Mouse (Mus musculus): ENCODE results near the gene Aldh16a1. TPM values are rescaled to one million over a fixed set of nuclear protein-coding genes. Genes with fewer than 3 reads are reported as not detected.

Aldh16a1 gene
- polyA plus RNA-seq, 1 experiment from 2014 or later = 28.7 TPM

DNA sequence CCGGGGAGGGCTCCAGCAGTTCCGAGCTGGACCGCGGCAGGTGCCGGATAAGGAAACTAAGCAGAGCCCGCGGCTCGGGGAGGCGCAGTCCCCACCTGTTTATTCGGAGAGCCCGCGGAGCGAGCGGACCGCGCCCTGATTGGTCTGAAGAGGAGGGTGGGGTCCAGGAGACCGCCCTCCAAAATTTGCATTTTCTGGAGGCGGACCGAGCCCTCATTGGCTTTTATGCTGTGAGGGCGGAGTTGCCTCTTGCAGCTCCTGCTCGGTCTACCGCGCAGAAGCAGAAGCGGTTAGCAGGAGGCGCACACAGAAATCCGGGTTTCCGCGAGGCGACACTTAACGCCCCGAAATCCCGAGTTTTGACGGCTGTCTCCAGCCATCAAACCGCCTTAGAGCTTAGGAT lies 27.8 kb upstream of the Aldh16a1 start:
- peak overlapping the region; percentile 68 for H3K4me2 ChIP-seq
- peaks cover 98% of the 10 kb centered on the region for H3K27me3 ChIP-seq (ENCODE audit: control insufficient read depth, insufficient read depth, low read length)
- H3K9ac ChIP-seq (ENCODE audit: low read depth, low read length) = no peak overlapping the region
- H3K36me3 ChIP-seq (ENCODE audit: control insufficient read depth, insufficient read depth, low read length) = no peaks in the 10 kb centered on the region
- under 1% methylated on average over 34 of the region's 34 CpGs for WGBS (ENCODE audit: insufficient replicate concordance)
- peaks cover 14% of the 10 kb centered on the region; the same call in 1 of the 2 replicates for H3K4me1 ChIP-seq (ENCODE audit: control insufficient read depth, insufficient read depth, low read length)
- ATAC-seq (replicated peaks; ENCODE audit: insufficient number of reproducible peaks, low FRiP score, low TSS enrichment) = peak; percentile 77
- no peaks in the 10 kb centered on the region for H3K9me3 ChIP-seq (replicated peaks; ENCODE audit: control insufficient read depth, low read length)
- H3K4me3 ChIP-seq (ENCODE audit: low read depth, low read length) = peak overlapping the region; percentile 33
- H3K27ac ChIP-seq (ENCODE audit: low read depth, low read length) = no peak overlapping the region

DNA sequence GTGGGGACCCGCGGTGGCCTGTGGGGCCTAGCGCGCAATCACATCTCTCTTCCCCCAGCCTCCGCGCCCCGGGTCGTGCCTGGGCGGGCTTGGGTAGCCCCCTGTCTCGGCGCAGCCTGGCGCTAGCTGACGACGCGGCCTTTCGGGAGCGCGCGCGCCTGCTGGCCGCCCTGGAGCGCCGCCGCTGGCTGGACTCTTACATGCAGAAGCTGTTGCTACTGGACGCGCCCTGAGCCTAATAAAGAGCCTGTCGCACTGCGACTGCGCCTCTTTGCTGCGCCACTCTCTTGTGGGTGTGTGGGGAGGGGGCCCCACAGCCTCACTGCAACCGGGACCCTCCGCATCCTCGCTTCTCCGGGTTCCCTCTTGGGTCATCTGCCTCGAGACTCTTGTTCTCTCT lies 27.2 kb upstream of the Aldh16a1 start:
- H3K9ac ChIP-seq (ENCODE audit: low read depth, low read length) = no peak overlapping the region
- H3K9me3 ChIP-seq (replicated peaks; ENCODE audit: control insufficient read depth, low read length) = no peaks in the 10 kb centered on the region
- peak overlapping the region; percentile 32 for H3K4me3 ChIP-seq (ENCODE audit: low read depth, low read length)
- H3K36me3 ChIP-seq (ENCODE audit: control insufficient read depth, insufficient read depth, low read length) = no peaks in the 10 kb centered on the region
- ATAC-seq (replicated peaks; ENCODE audit: insufficient number of reproducible peaks, low FRiP score, low TSS enrichment) = no peak
- peaks cover 99% of the 10 kb centered on the region for H3K27me3 ChIP-seq (ENCODE audit: control insufficient read depth, insufficient read depth, low read length)
- H3K4me2 ChIP-seq = peak overlapping the region; percentile 68
- H3K27ac ChIP-seq (ENCODE audit: low read depth, low read length) = no peak overlapping the region
- 5% methylated on average over 35 of the region's 35 CpGs for WGBS (ENCODE audit: insufficient replicate concordance)
- H3K4me1 ChIP-seq (ENCODE audit: control insufficient read depth, insufficient read depth, low read length) = peaks cover 17% of the 10 kb centered on the region; the same call in 1 of the 2 replicates

DNA sequence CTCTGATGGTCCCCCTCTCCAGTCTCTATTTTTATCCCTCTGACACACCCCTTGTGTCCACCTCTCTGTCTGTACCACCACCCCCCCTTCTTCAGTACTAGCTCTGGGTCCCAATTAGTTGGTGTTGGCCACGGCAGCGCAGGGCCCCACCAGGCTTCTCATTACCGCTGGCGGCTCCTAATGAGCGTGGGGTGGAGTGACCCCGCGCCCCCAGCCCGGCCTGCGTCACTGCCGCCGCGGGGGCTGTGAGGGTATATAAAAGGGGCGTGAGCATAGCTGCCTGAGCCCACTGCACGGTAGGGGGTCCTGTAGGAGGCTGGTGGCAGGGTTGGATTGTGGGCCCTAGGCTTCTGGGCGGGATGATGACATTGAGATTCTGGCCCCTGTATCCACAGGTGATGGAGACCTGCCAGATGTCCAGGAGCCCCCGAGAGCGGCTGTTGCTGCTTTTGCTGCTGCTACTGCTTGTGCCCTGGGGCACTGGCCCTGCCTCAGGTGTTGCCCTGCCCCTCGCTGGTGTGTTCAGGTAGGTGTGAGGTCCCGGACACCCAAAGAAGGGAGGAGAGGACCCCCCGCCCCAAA lies 26.6 kb upstream of the Aldh16a1 start, which contains the start of gene Pth2:
Gene Pth2 (plus strand): TSS at position 100 of the 582 bp plus-strand sequence.
- Histone ChIP-seq H3K4me1 (ENCODE audit: control insufficient read depth, insufficient read depth, low read length) (peaks cover 17% of the 10 kb centered on the region; the same call in 1 of the 2 replicates), H3K4me3 (ENCODE audit: low read depth, low read length) (peak within 1 kb of the TSS; percentile 32), H3K27ac (ENCODE audit: low read depth, low read length) (no peak within 1 kb of the TSS), H3K36me3 (ENCODE audit: control insufficient read depth, insufficient read depth, low read length) (no peaks in the 10 kb centered on the region), H3K27me3 (ENCODE audit: control insufficient read depth, insufficient read depth, low read length) (peaks cover 99% of the 10 kb centered on the region), H3K9me3 (replicated peaks; ENCODE audit: control insufficient read depth, low read length) (no peaks in the 10 kb centered on the region), H3K9ac (ENCODE audit: low read depth, low read length) (no peak within 1 kb of the TSS), H3K4me2 (peak within 1 kb of the TSS; percentile 68)
- 27% methylated on average over 19 of the region's 20 CpGs for WGBS (ENCODE audit: insufficient replicate concordance)
- no peak for ATAC-seq (replicated peaks; ENCODE audit: insufficient number of reproducible peaks, low FRiP score, low TSS enrichment)

DNA sequence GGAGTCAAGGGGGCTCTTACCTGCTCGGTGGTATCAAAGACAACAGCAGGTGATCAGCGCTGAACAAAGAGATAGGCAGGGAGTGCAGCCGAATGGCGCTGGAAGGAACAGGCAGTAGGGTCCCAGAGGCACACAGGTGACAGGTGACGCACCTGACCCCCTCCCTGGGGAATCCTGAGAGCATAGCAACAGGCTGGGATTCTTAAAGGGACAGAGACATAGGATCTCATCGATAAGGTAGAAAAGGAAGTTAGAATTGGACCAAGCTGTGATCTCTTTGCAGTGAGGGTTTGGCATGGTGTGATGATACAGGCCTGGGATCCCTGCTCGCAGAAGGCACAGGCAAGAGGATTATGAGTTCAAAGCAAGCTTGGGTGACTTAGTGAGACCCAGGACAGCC lies 25.1 kb upstream of the Aldh16a1 start, which contains the start of gene Gfy:
Gene Gfy (minus strand): TSS at position 101 of the 400 bp plus-strand sequence.
- H3K9ac ChIP-seq (ENCODE audit: low read depth, low read length) = no peak within 1 kb of the TSS
- no peak for ATAC-seq (replicated peaks; ENCODE audit: insufficient number of reproducible peaks, low FRiP score, low TSS enrichment)
- no peaks in the 10 kb centered on the region for H3K9me3 ChIP-seq (replicated peaks; ENCODE audit: control insufficient read depth, low read length)
- no peak within 1 kb of the TSS for H3K4me3 ChIP-seq (ENCODE audit: low read depth, low read length)
- H3K36me3 ChIP-seq (ENCODE audit: control insufficient read depth, insufficient read depth, low read length) = no peaks in the 10 kb centered on the region
- no peak within 1 kb of the TSS for H3K27ac ChIP-seq (ENCODE audit: low read depth, low read length)
- H3K4me2 ChIP-seq = no peak within 1 kb of the TSS
- H3K4me1 ChIP-seq (ENCODE audit: control insufficient read depth, insufficient read depth, low read length) = peaks cover 22% of the 10 kb centered on the region; the same call in 1 of the 2 replicates
- 30% methylated on average over 7 of the region's 7 CpGs for WGBS (ENCODE audit: insufficient replicate concordance)
- H3K27me3 ChIP-seq (ENCODE audit: control insufficient read depth, insufficient read depth, low read length) = peaks cover 99% of the 10 kb centered on the region

DNA sequence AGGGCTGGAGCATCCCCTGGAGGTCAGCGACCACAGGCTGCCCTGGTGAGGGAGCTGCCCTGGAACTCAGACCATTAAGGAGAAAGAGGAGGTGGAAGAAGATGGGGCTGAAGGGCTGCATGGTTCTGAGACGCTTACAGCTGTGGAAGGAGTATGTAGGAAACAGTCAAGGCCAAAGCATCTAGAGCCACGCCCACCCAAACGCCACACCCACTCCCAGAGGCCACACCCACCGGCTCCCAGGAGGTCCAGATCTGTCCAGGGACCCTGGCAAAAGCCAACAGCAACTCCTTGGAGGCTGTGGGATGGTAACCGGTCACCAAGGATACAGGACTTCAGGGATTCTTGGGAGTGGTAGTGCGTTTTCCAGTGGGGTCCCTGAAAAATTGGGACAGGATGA lies 24.2 kb upstream of the Aldh16a1 start:
- WGBS (ENCODE audit: insufficient replicate concordance) = 25% methylated on average over 7 of the region's 7 CpGs
- ATAC-seq (replicated peaks; ENCODE audit: insufficient number of reproducible peaks, low FRiP score, low TSS enrichment) = no peak

DNA sequence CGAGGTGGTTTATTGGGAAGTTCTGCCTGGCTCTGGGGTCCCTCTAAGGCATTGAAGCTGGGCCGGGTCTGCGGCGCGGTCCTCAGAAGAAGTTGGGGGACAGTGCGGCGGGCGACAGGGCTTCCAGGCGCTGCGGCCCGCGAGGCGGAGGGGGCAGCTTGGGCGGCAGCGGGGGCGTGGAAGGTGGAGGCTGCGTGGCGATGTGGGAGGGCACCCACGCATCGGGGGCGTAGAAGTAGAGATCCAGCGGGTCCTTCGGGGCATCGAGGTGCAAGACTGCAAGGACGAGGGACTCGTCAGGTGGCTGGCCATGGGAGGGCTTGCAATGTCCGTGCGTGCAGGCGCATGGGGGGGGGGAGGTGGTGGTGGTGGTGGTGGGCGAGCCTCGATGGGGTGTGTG lies 22.0 kb upstream of the Aldh16a1 start:
- no peak overlapping the region for H3K27ac ChIP-seq (ENCODE audit: low read depth, low read length)
- no peaks in the 10 kb centered on the region for H3K36me3 ChIP-seq (ENCODE audit: control insufficient read depth, insufficient read depth, low read length)
- H3K4me1 ChIP-seq (ENCODE audit: control insufficient read depth, insufficient read depth, low read length) = peaks cover 14% of the 10 kb centered on the region; the same call in 1 of the 2 replicates
- ATAC-seq (replicated peaks; ENCODE audit: insufficient number of reproducible peaks, low FRiP score, low TSS enrichment) = no peak
- WGBS (ENCODE audit: insufficient replicate concordance) = 2% methylated on average over 29 of the region's 31 CpGs
- peaks cover 83% of the 10 kb centered on the region for H3K27me3 ChIP-seq (ENCODE audit: control insufficient read depth, insufficient read depth, low read length)
- H3K9ac ChIP-seq (ENCODE audit: low read depth, low read length) = no peak overlapping the region
- peak overlapping the region; percentile 11 for H3K4me3 ChIP-seq (ENCODE audit: low read depth, low read length)
- peak overlapping the region; percentile 45 for H3K4me2 ChIP-seq
- no peaks in the 10 kb centered on the region for H3K9me3 ChIP-seq (replicated peaks; ENCODE audit: control insufficient read depth, low read length)

More for the DNA sequence above, 24.2 kb upstream of the Aldh16a1 start:
- no peak overlapping the region for H3K4me2 ChIP-seq
- no peak overlapping the region for H3K9ac ChIP-seq (ENCODE audit: low read depth, low read length)
- peaks cover 22% of the 10 kb centered on the region; the same call in 1 of the 2 replicates for H3K4me1 ChIP-seq (ENCODE audit: control insufficient read depth, insufficient read depth, low read length)
- no peaks in the 10 kb centered on the region for H3K36me3 ChIP-seq (ENCODE audit: control insufficient read depth, insufficient read depth, low read length)
- no peaks in the 10 kb centered on the region for H3K9me3 ChIP-seq (replicated peaks; ENCODE audit: control insufficient read depth, low read length)
- H3K4me3 ChIP-seq (ENCODE audit: low read depth, low read length) = no peak overlapping the region
- peaks cover 96% of the 10 kb centered on the region for H3K27me3 ChIP-seq (ENCODE audit: control insufficient read depth, insufficient read depth, low read length)
- H3K27ac ChIP-seq (ENCODE audit: low read depth, low read length) = no peak overlapping the region

DNA sequence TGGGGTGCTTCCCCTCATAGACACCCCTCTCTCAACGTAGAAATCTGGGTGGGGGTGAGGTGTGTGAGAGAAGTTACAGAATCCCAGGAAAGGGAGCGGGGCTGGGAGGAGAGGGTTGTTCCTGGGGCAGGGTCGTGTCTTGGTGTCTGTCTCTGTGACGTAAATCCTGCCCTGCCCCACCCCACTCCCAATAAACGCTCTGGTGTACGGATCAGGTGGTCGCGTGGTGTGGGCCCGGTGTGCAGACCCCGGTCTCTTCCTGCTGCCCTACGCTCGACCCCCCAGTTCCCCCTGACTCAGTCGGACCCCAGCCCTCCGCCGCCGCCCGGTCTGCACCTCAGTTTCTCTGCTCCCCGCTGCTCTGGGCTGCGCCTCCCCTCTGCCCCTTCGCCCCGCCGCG lies 21.5 kb upstream of the Aldh16a1 start:
- ATAC-seq (replicated peaks; ENCODE audit: insufficient number of reproducible peaks, low FRiP score, low TSS enrichment) = no peak
- H3K36me3 ChIP-seq (ENCODE audit: control insufficient read depth, insufficient read depth, low read length) = no peaks in the 10 kb centered on the region
- peak overlapping the region; percentile 11 for H3K4me3 ChIP-seq (ENCODE audit: low read depth, low read length)
- H3K9ac ChIP-seq (ENCODE audit: low read depth, low read length) = no peak overlapping the region
- H3K9me3 ChIP-seq (replicated peaks; ENCODE audit: control insufficient read depth, low read length) = peaks cover 2% of the 10 kb centered on the region; the same call in 1 of the 2 replicates
- peaks cover 79% of the 10 kb centered on the region for H3K27me3 ChIP-seq (ENCODE audit: control insufficient read depth, insufficient read depth, low read length)
- WGBS (ENCODE audit: insufficient replicate concordance) = under 1% methylated on average over 23 of the region's 23 CpGs
- H3K27ac ChIP-seq (ENCODE audit: low read depth, low read length) = no peak overlapping the region
- H3K4me2 ChIP-seq = peak overlapping the region; percentile 45
- peaks cover 10% of the 10 kb centered on the region; the same call in 1 of the 2 replicates for H3K4me1 ChIP-seq (ENCODE audit: control insufficient read depth, insufficient read depth, low read length)

DNA sequence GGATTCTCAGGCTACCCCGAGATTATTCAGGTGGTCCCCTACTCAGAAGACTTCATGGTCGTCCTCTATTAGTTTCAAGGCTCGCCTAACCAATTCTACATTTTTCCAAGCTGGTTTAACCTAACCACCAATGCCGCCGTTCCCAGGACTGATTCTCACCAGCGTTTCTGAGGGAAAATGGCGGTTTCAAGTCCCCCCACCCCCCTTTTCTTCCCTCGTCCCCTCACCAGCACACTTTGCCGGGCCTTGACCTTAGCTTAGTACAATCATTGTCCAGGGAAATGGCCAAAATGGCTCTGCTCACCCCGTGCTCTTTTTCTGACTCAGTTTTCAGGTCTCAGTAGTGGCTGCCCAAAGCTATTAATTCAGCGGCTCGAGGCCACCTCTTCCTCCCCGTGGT lies 21.0 kb upstream of the Aldh16a1 start:
- Histone ChIP-seq H3K4me1 (ENCODE audit: control insufficient read depth, insufficient read depth, low read length) (peaks cover 8% of the 10 kb centered on the region; the same call in 1 of the 2 replicates), H3K4me3 (ENCODE audit: low read depth, low read length) (no peak overlapping the region), H3K36me3 (ENCODE audit: control insufficient read depth, insufficient read depth, low read length) (no peaks in the 10 kb centered on the region), H3K27ac (ENCODE audit: low read depth, low read length) (no peak overlapping the region), H3K27me3 (ENCODE audit: control insufficient read depth, insufficient read depth, low read length) (peaks cover 73% of the 10 kb centered on the region), H3K9ac (ENCODE audit: low read depth, low read length) (no peak overlapping the region), H3K4me2 (no peak overlapping the region), H3K9me3 (replicated peaks; ENCODE audit: control insufficient read depth, low read length) (peaks cover 6% of the 10 kb centered on the region)
- 6% methylated on average over 13 of the region's 13 CpGs for WGBS (ENCODE audit: insufficient replicate concordance)
- ATAC-seq (replicated peaks; ENCODE audit: insufficient number of reproducible peaks, low FRiP score, low TSS enrichment) = no peak

Data from heart, embryonic 11.5 days (tissue).